Mouse (Mus musculus) adipocyte (in vitro differentiated cells): Measurements from ENCODE around the gene Ap3b1.
"Not testable (repeated sequence)": the region's sequence is repeated elsewhere in the genome, so short reads cannot be mapped to it uniquely, and the experiment has no call there.

Source experiments
- DNase-seq: peaks from one replicate; pipeline ENCODE4 v3.0.0-alpha.2; 2016; ENCODE audit warnings: low spot score

The Ap3b1 gene

GRCm38 (mm10) chr13:94358401-94359265, at the start of gene Ap3b1:
TSS of gene Ap3b1 (plus strand) at chr13:94358960.
- peak; percentile 82 for DNase-seq

GRCm38 (mm10) chr13:94312812-94313211, 45.9 kb upstream of the Ap3b1 start:
- DNase-seq: not testable (repeated sequence)

- DNase-seq: no peak
Measured at GRCm38 (mm10) chr13:94316975-94317511, 41.7 kb upstream of the Ap3b1 start.

- no peak for DNase-seq
Measured at GRCm38 (mm10) chr13:94321094-94321792, 37.5 kb upstream of the Ap3b1 start.

GRCm38 (mm10) chr13:94322475-94322874, 36.3 kb upstream of the Ap3b1 start:
- DNase-seq: no peak

- DNase-seq: no peak
Measured at GRCm38 (mm10) chr13:94328063-94328462, 30.7 kb upstream of the Ap3b1 start.

GRCm38 (mm10) chr13:94329005-94329404, 29.8 kb upstream of the Ap3b1 start:
- not testable (repeated sequence) for DNase-seq

- no peak for DNase-seq
Measured at GRCm38 (mm10) chr13:94330392-94330979, 28.3 kb upstream of the Ap3b1 start.

GRCm38 (mm10) chr13:94338357-94338756, 20.4 kb upstream of the Ap3b1 start:
- no peak for DNase-seq

- DNase-seq: no peak
Measured at GRCm38 (mm10) chr13:94343192-94343591, 15.6 kb upstream of the Ap3b1 start.

- not testable (repeated sequence) for DNase-seq
Measured at GRCm38 (mm10) chr13:94344600-94344999, 14.2 kb upstream of the Ap3b1 start.

- no peak for DNase-seq
Measured at GRCm38 (mm10) chr13:94354584-94354983, 4.2 kb upstream of the Ap3b1 start.

GRCm38 (mm10) chr13:94358101-94358400, 709 bp upstream of the Ap3b1 start:
- no peak for DNase-seq

GRCm38 (mm10) chr13:94359282-94359920, 641 bp downstream of the Ap3b1 start:
- peak; percentile 7 for DNase-seq

- DNase-seq: not testable (repeated sequence)
Measured at GRCm38 (mm10) chr13:94361013-94361580, 2.3 kb downstream of the Ap3b1 start.

- no peak for DNase-seq
Measured at GRCm38 (mm10) chr13:94364336-94364735, 5.6 kb downstream of the Ap3b1 start.

- DNase-seq: no peak
Measured at GRCm38 (mm10) chr13:94365108-94365907, 6.5 kb downstream of the Ap3b1 start.

GRCm38 (mm10) chr13:94367869-94368268, 9.1 kb downstream of the Ap3b1 start:
- DNase-seq: no peak

- no peak for DNase-seq
Measured at GRCm38 (mm10) chr13:94370521-94370920, 11.8 kb downstream of the Ap3b1 start.

GRCm38 (mm10) chr13:94372066-94372465, 13.3 kb downstream of the Ap3b1 start:
- no peak for DNase-seq

- no peak for DNase-seq
Measured at GRCm38 (mm10) chr13:94374131-94374530, 15.4 kb downstream of the Ap3b1 start.
